13 mouse cellular contexts compared by ENCODE assay signal in the genomic region with DNA sequence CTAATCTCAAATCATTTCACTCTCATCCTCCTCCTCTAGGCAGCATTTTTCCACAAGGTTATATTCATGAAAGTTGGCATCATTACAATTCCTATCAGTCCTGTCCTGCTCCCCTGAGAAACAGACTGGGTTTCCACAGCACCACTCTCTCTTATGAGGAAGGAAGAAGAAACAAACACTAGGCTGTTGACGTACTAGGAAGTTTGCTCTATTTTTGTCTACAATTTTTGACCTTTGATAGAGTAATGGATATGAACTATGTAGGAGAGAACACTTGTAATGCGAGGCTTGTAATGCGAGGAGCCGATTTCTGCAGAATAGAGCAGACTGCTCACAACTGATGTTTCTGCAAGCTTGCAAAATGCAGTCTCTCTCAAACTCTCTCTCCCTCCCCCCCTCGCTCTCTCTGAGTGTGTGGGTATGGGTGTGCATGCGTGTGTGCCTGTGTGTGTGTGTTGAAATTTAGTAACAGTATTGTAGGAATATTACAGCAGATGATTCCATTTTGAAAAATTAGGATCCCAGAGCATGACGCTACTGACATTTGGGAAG.
DNase-seq lines count a peak whose midpoint lies in the region; ATAC-seq lines count a peak whose summit lies in the region.
"Had no signal": no experiment of that assay in that cellular context is flagged by ENCODE, and none has a peak within 500 bp of the region (broad histone marks: within the 10 kb centered on the region; RNA-seq: fewer than 3 reads in every experiment).

No protein-coding gene starts in this region.

- H3K9ac ChIP-seq in kidney, embryonic 15.5 days = no peak overlapping the region
- H3K9ac ChIP-seq in kidney, embryonic 14.5 days (ENCODE audit: low read depth, low read length) = no peak overlapping the region
- H3K9ac ChIP-seq in intestine, embryonic 16.5 days (ENCODE audit: low read depth, low read length) = no peak overlapping the region
- H3K9ac ChIP-seq: embryonic facial prominence, embryonic 15.5 days; liver, embryonic 14.5 days had no signal

- no peak overlapping the region for H3K4me3 ChIP-seq in kidney, embryonic 15.5 days (replicated peaks)
- no peak overlapping the region for H3K4me3 ChIP-seq in kidney, embryonic 14.5 days (ENCODE audit: low read length)
- H3K4me3 ChIP-seq in brown adipose tissue, adult 24 weeks (ENCODE audit: insufficient read depth, low read depth, low read length) = no peak overlapping the region
- no peak overlapping the region for H3K4me3 ChIP-seq in intestine, embryonic 16.5 days (ENCODE audit: low read length)
- H3K4me3 ChIP-seq: embryonic facial prominence, embryonic 15.5 days had no signal

- H3K4me1 ChIP-seq in kidney, embryonic 15.5 days = no peaks in the 10 kb centered on the region
- H3K4me1 ChIP-seq in kidney, embryonic 14.5 days (ENCODE audit: control insufficient read depth, insufficient read depth, low read length) = no peaks in the 10 kb centered on the region
- peaks cover 8% of the 10 kb centered on the region for H3K4me1 ChIP-seq in brown adipose tissue, adult 24 weeks (ENCODE audit: control insufficient read depth, insufficient read depth, insufficient read length, low read length)
- H3K4me1 ChIP-seq in intestine, embryonic 16.5 days (ENCODE audit: control insufficient read depth, insufficient read depth, low read length) = no peaks in the 10 kb centered on the region
- H3K4me1 ChIP-seq: embryonic facial prominence, embryonic 15.5 days had no signal

- no peak for ATAC-seq in kidney, embryonic 15.5 days (replicated peaks; ENCODE audit: low FRiP score)
- no peak for ATAC-seq in kidney, embryonic 14.5 days (ENCODE audit: low FRiP score, low TSS enrichment)
- ATAC-seq in intestine, embryonic 16.5 days = 0 out of 2 replicates have a peak, but pooled peaks have one; percentile 26
- ATAC-seq: midbrain, embryonic 16.5 days had no signal

- H3K4me2 ChIP-seq in kidney, embryonic 15.5 days = no peak overlapping the region
- no peak overlapping the region for H3K4me2 ChIP-seq in kidney, embryonic 14.5 days (replicated peaks; ENCODE audit: low read depth, low read length)
- no peak overlapping the region for H3K4me2 ChIP-seq in intestine, embryonic 16.5 days (ENCODE audit: low read depth, low read length)
- H3K4me2 ChIP-seq: embryonic facial prominence, embryonic 15.5 days had no signal

- DNase-seq in adrenal gland, postnatal 10 days = peak; percentile 12
- no peak for DNase-seq in adrenal gland, adult 18-20 months (ENCODE audit: low spot score in 2 of 2)
- no peak for DNase-seq in cerebellum, adult 18-20 months
- no peak for DNase-seq in cerebellum, postnatal 4 days (ENCODE audit: low spot score in 2 of 2)
- DNase-seq: cerebellum, adult 11-12 months; layer of hippocampus, postnatal 36 days had no signal

- 0 out of 2 replicates have a peak overlapping the region, but pooled peaks have one; percentile 37 for H3K27ac ChIP-seq in kidney, embryonic 15.5 days
- H3K27ac ChIP-seq in kidney, embryonic 14.5 days (ENCODE audit: low read depth, low read length) = no peak overlapping the region
- peak overlapping the region; percentile 90 for H3K27ac ChIP-seq in brown adipose tissue, adult 24 weeks (replicated peaks; ENCODE audit: low read depth, low read length)
- no peak overlapping the region for H3K27ac ChIP-seq in intestine, embryonic 16.5 days (ENCODE audit: low read length)
- H3K27ac ChIP-seq: embryonic facial prominence, embryonic 15.5 days; liver, embryonic 14.5 days had no signal

- 71% methylated on average over 7 of the region's 7 CpGs for WGBS in kidney, embryonic 15.5 days
- 79% methylated on average over 7 of the region's 7 CpGs for WGBS in kidney, embryonic 14.5 days
- 76% methylated on average over 7 of the region's 7 CpGs for WGBS in intestine, embryonic 16.5 days

- no peaks in the 10 kb centered on the region for H3K9me3 ChIP-seq in kidney, embryonic 15.5 days (replicated peaks)
- H3K9me3 ChIP-seq in kidney, embryonic 14.5 days (ENCODE audit: control insufficient read depth, low read length) = no peaks in the 10 kb centered on the region
- H3K9me3 ChIP-seq in intestine, embryonic 16.5 days (ENCODE audit: control insufficient read depth, low read length) = no peaks in the 10 kb centered on the region
- H3K9me3 ChIP-seq: embryonic facial prominence, embryonic 15.5 days had no signal

- H3K27me3 ChIP-seq in kidney, embryonic 15.5 days = no peaks in the 10 kb centered on the region
- no peaks in the 10 kb centered on the region for H3K27me3 ChIP-seq in kidney, embryonic 14.5 days (ENCODE audit: control insufficient read depth, insufficient read depth, low read length)
- H3K27me3 ChIP-seq in intestine, embryonic 16.5 days (replicated peaks; ENCODE audit: control insufficient read depth, insufficient read depth, low read length) = no peaks in the 10 kb centered on the region
- H3K27me3 ChIP-seq: embryonic facial prominence, embryonic 15.5 days had no signal

- H3K36me3 ChIP-seq in kidney, embryonic 15.5 days = no peaks in the 10 kb centered on the region
- no peaks in the 10 kb centered on the region for H3K36me3 ChIP-seq in kidney, embryonic 14.5 days (ENCODE audit: control insufficient read depth, insufficient read depth, low read length)
- H3K36me3 ChIP-seq in intestine, embryonic 16.5 days (ENCODE audit: control insufficient read depth, insufficient read depth, low read length) = no peaks in the 10 kb centered on the region
- H3K36me3 ChIP-seq: embryonic facial prominence, embryonic 15.5 days had no signal

Comparison
In these comparisons a context has a peak if more than half of its experiments do, and no peak if none do; other contexts are left out.
1. H3K27ac ChIP-seq: peak in kidney, embryonic 15.5 days (single experiment) and brown adipose tissue, adult 24 weeks (single experiment); none in kidney, embryonic 14.5 days (single experiment) and intestine, embryonic 16.5 days (single experiment).